Mouse (Mus musculus): ENCODE measurements around the gene Igfbp2. TPM values are rescaled to one million over a fixed set of nuclear protein-coding genes. Genes with fewer than 3 reads are reported as not detected.

The Igfbp2 gene
- polyA plus RNA-seq (2017; shearing (Covaris generic)) = not detected

- ATAC-seq = no peak
Measured at GRCm38 (mm10) chr1:72823751-72824706, at the start of gene Igfbp2. TSS of gene Igfbp2 (plus strand) at chr1:72824503.

- no peak for ATAC-seq
Measured at GRCm38 (mm10) chr1:72778789-72779188, 45.5 kb upstream of the Igfbp2 start.

GRCm38 (mm10) chr1:72780720-72781119 lies 43.6 kb upstream of the Igfbp2 start:
- ATAC-seq = no peak

GRCm38 (mm10) chr1:72783341-72783740 lies 41.0 kb upstream of the Igfbp2 start:
- no peak for ATAC-seq

GRCm38 (mm10) chr1:72784018-72784417 lies 40.3 kb upstream of the Igfbp2 start:
- ATAC-seq = no peak

GRCm38 (mm10) chr1:72790670-72791069 lies 33.6 kb upstream of the Igfbp2 start:
- no peak for ATAC-seq

GRCm38 (mm10) chr1:72791743-72792142 lies 32.6 kb upstream of the Igfbp2 start:
- no peak for ATAC-seq

- no peak for ATAC-seq
Measured at GRCm38 (mm10) chr1:72792262-72792661, 32.0 kb upstream of the Igfbp2 start.

GRCm38 (mm10) chr1:72793230-72793629 lies 31.1 kb upstream of the Igfbp2 start:
- ATAC-seq = no peak

GRCm38 (mm10) chr1:72796128-72796527 lies 28.2 kb upstream of the Igfbp2 start:
- no peak for ATAC-seq

- ATAC-seq = no peak
Measured at GRCm38 (mm10) chr1:72797102-72797665, 27.1 kb upstream of the Igfbp2 start.

GRCm38 (mm10) chr1:72798441-72798840 lies 25.9 kb upstream of the Igfbp2 start:
- no peak for ATAC-seq

GRCm38 (mm10) chr1:72804031-72804430 lies 20.3 kb upstream of the Igfbp2 start:
- ATAC-seq = no peak

- ATAC-seq = no peak
Measured at GRCm38 (mm10) chr1:72805037-72805436, 19.3 kb upstream of the Igfbp2 start.

- no peak for ATAC-seq
Measured at GRCm38 (mm10) chr1:72805476-72806043, 18.7 kb upstream of the Igfbp2 start.

GRCm38 (mm10) chr1:72806044-72806584 lies 18.2 kb upstream of the Igfbp2 start:
- ATAC-seq = no peak

GRCm38 (mm10) chr1:72809304-72809703 lies 15.0 kb upstream of the Igfbp2 start:
- no peak for ATAC-seq

GRCm38 (mm10) chr1:72809951-72810675 lies 14.2 kb upstream of the Igfbp2 start:
- ATAC-seq = no peak

GRCm38 (mm10) chr1:72811061-72811460 lies 13.2 kb upstream of the Igfbp2 start:
- no peak for ATAC-seq

- ATAC-seq = no peak
Measured at GRCm38 (mm10) chr1:72813089-72813638, 11.1 kb upstream of the Igfbp2 start.

GRCm38 (mm10) chr1:72813639-72814403 lies 10.5 kb upstream of the Igfbp2 start:
- ATAC-seq = no peak

- no peak for ATAC-seq
Measured at GRCm38 (mm10) chr1:72815184-72815583, 9.1 kb upstream of the Igfbp2 start.

Data from inflammation-experienced regulatory T-cells, adult 6 months (primary cell).